Mouse (Mus musculus): ENCODE results near the gene Ap3b1. TPM values are rescaled to one million over a fixed set of nuclear protein-coding genes. Genes with fewer than 3 reads are reported as not detected.
A peak's percentile ranks its signal among the peaks of the same experiment; 100 is the strongest.

The Ap3b1 gene
- polyA plus RNA-seq, 1 experiment from 2014 or later: 46.7 TPM

DNA sequence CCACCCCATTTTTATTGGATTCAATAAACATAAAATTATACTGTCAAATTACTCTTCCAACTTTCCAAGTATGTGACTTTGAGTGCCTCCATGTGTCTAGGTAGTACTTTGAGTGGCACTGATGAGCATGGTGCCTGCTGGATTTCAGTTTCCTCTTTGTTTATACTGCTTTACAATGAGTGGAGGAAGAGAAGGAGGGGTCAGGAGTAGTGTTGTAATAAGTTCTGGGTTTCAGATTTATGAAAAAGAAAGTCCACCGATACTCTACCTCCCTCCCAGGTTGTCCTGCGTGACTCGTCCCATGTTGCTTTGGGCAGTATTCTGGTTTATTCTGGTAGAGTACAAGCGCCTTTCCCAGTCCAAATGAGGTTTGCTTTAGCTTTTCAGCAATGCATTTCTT, 22.7 kb downstream of the Ap3b1 start:
- 61% methylated on average over 4 of the region's 4 CpGs for WGBS
- no peak overlapping the region for H3K4me3 ChIP-seq (replicated peaks)
- H3K4me1 ChIP-seq: peaks cover 6% of the 10 kb centered on the region; the same call in 1 of the 2 replicates
- H3K9ac ChIP-seq: no peak overlapping the region
- H3K27me3 ChIP-seq: no peaks in the 10 kb centered on the region
- H3K36me3 ChIP-seq: no peaks in the 10 kb centered on the region
- H3K27ac ChIP-seq: no peak overlapping the region
- no peak overlapping the region for H3K4me2 ChIP-seq
- H3K9me3 ChIP-seq (replicated peaks): no peaks in the 10 kb centered on the region
- ATAC-seq (replicated peaks; ENCODE audit: low FRiP score): no peak

DNA sequence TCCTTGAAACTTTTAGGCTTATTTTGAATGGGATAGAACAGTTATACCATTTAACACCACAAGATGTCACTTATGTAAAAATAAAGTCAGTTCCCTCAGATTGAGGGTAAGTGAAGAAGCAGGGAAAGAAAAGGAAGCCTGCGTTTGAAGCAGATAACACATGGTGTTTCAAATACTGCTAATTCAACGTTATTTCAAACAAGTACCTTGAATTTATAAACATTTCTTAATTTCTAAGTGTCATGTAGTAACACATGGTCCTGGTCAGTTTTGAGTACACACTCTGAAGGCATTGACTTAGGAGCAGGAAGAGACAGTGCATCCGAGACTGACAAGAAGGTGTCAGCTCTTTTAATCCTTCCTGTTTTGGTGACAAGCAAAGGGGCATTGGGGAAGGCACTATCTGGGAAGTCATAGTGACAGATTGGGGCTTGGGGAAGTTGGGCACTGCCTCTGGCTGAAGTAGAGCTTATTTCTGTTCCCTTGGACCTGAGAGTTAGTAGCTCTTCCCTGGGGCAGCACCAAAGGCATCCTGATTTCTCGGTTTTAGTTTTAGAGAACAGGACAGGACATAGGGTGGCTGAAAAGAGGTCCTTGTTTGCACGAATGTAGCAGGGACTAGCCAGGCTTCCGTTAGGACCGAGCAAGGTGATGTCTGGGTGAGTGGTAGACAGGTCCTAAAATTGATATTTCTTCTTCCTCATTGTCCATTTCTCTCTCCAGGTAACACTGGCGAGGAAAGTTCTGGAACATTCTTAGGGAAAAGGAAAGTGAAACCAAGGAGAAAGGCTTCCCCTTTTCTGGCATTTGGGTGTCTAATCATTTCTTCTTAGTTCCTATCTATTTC, 23.3 kb downstream of the Ap3b1 start:
- Histone ChIP-seq H3K27ac (no peak overlapping the region), H3K27me3 (no peaks in the 10 kb centered on the region), H3K36me3 (no peaks in the 10 kb centered on the region), H3K4me2 (no peak overlapping the region), H3K9ac (no peak overlapping the region), H3K4me3 (replicated peaks) (no peak overlapping the region), H3K9me3 (replicated peaks) (no peaks in the 10 kb centered on the region), H3K4me1 (peaks cover 6% of the 10 kb centered on the region; the same call in 1 of the 2 replicates)
- WGBS: 67% methylated on average over 8 of the region's 8 CpGs
- no peak for ATAC-seq (replicated peaks; ENCODE audit: low FRiP score)

DNA sequence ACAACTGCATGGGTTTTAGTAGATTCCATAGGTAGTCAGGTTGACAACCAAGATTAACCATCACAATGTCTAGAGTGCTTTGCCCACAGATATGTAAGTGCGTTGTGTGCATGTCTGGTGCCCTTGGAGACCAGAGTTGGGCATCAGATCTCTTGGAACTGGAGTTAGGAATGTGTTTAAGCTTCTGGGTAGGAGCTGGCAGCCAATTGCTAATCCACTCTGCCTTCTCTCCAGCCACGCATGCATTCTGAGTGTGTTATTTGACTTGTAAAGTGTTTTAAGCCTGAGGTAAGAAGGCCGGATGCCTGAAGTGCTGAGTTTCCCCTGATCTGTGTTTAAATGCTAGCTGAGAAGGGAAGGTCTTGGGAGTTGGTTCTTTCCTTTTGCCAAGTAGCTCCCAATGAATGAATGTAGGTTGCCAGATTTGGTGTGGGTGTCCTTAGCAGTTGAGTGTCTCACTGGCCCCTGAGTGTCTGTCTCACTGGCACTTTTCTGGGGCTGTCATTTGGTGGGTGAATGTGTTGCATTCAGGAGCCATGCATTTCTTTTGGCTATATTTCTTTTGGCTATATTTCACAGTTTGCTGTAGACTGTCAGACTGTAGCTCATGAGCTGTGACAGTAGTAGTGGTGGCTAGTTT, 26.3 kb downstream of the Ap3b1 start:
- no peak overlapping the region for H3K27ac ChIP-seq
- H3K36me3 ChIP-seq: no peaks in the 10 kb centered on the region
- H3K9me3 ChIP-seq (replicated peaks): no peaks in the 10 kb centered on the region
- ATAC-seq (replicated peaks; ENCODE audit: low FRiP score): no peak
- 93% methylated on average over 3 of the region's 3 CpGs for WGBS
- no peak overlapping the region for H3K9ac ChIP-seq
- H3K27me3 ChIP-seq: no peaks in the 10 kb centered on the region
- no peak overlapping the region for H3K4me2 ChIP-seq
- H3K4me1 ChIP-seq: peaks cover 10% of the 10 kb centered on the region
- no peak overlapping the region for H3K4me3 ChIP-seq (replicated peaks)

DNA sequence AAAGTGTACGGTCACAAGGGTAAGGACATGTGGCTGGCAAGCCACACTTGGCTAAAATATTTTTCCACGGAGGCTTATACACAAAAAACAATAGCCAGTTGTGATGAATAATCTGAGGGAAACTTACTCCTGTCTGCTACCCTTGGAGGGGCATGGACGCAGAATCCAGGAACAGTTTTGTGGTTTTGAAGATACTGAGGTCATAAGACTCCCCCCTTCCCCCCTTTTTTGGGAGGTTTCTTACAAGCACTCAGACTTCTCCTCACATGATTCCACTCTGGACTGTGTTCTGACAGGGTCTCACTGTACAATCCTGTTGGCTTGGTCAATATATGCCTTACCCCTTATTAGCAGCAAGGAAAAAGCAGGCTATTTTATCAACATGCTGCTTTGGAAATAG, 29.8 kb downstream of the Ap3b1 start:
- H3K4me3 ChIP-seq (replicated peaks): no peak overlapping the region
- ATAC-seq (replicated peaks; ENCODE audit: low FRiP score): no peak
- no peak overlapping the region for H3K9ac ChIP-seq
- 75% methylated on average over 3 of the region's 3 CpGs for WGBS
- H3K27me3 ChIP-seq: no peaks in the 10 kb centered on the region
- H3K36me3 ChIP-seq: peaks cover 10% of the 10 kb centered on the region; the same call in 1 of the 2 replicates
- H3K4me2 ChIP-seq: no peak overlapping the region
- peaks cover 7% of the 10 kb centered on the region; the same call in 1 of the 2 replicates for H3K4me1 ChIP-seq
- no peak overlapping the region for H3K27ac ChIP-seq
- no peaks in the 10 kb centered on the region for H3K9me3 ChIP-seq (replicated peaks)

DNA sequence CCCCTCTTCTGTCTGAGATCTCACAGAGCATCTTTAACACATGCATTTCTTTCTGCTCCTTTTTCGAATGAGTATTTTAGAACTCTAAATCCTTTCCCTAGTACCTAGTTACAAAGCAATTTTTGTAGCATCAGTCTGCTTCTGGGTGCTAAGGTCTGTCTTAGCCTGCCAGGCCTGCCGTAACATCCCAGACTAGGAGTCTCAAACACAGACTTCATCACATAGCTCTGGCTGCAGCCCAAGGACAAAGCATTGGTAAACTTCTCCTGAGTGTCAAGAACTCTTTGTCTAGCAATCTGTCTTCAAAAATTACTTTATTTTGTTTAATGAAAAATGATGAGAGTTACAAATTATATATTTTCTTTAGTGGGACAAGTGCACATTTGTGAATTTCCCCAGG, 30.8 kb downstream of the Ap3b1 start:
- no peak overlapping the region for H3K4me2 ChIP-seq
- peaks cover 12% of the 10 kb centered on the region; the same call in 1 of the 2 replicates for H3K4me1 ChIP-seq
- peaks cover 10% of the 10 kb centered on the region; the same call in 1 of the 2 replicates for H3K36me3 ChIP-seq
- H3K9me3 ChIP-seq (replicated peaks): no peaks in the 10 kb centered on the region
- no peak for ATAC-seq (replicated peaks; ENCODE audit: low FRiP score)
- no peak overlapping the region for H3K27ac ChIP-seq
- 79% methylated on average over 2 of the region's 2 CpGs for WGBS
- no peak overlapping the region for H3K9ac ChIP-seq
- H3K4me3 ChIP-seq (replicated peaks): no peak overlapping the region
- H3K27me3 ChIP-seq: no peaks in the 10 kb centered on the region

DNA sequence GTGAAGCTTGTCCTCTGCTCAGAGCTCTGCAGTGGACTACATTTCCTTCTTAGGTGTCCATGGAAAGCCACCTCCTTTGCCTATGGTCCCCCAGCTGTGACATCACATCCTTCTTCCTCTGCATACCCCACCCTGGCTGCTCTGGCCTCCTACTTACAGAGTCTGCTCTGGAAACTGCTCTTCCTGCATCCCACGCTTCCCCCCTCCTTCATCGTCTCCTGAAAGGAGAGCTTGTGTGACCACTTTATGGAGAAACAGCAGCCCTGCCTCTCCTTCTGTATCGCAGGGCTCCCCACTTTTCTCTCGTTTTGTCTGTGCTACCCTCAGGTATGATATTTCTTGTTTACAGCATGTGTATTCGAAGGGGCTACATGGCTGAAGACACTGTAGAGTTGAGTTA, 33.5 kb downstream of the Ap3b1 start:
- H3K4me2 ChIP-seq: no peak overlapping the region
- ATAC-seq (replicated peaks; ENCODE audit: low FRiP score): no peak
- peaks cover 35% of the 10 kb centered on the region for H3K36me3 ChIP-seq

DNA sequence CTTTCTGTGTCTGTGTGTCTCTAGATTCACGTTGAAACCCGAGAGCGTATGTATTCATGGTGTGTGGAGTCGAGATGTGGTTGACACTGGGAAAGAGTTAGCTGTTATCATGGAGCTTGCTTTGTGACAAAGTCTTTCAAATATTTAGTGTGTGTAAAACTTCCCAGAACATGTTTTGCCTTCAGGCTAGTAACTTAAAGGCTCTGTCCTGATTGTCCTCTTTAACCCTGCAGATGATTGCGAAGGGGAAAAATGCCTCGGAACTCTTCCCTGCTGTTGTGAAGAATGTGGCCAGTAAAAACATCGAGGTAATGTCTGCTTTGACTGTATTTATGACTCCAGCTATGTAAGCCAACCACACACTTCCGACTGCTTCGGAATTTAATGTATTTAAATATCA, 35.7 kb downstream of the Ap3b1 start:
- Histone ChIP-seq H3K4me2 (no peak overlapping the region), H3K4me1 (peaks cover 14% of the 10 kb centered on the region; the same call in 1 of the 2 replicates), H3K9ac (no peak overlapping the region), H3K36me3 (peaks cover 42% of the 10 kb centered on the region), H3K27ac (peak overlapping the region; percentile 63; the same call in 1 of the 2 replicates), H3K9me3 (replicated peaks) (no peaks in the 10 kb centered on the region), H3K4me3 (replicated peaks) (no peak overlapping the region), H3K27me3 (no peaks in the 10 kb centered on the region)
- WGBS: 51% methylated on average over 9 of the region's 9 CpGs
- ATAC-seq (replicated peaks; ENCODE audit: low FRiP score): no peak

More for the DNA sequence above, 33.5 kb downstream of the Ap3b1 start:
- WGBS: 84% methylated on average over 5 of the region's 5 CpGs
- H3K9me3 ChIP-seq (replicated peaks): no peaks in the 10 kb centered on the region
- H3K27me3 ChIP-seq: no peaks in the 10 kb centered on the region
- peaks cover 18% of the 10 kb centered on the region; the same call in 1 of the 2 replicates for H3K4me1 ChIP-seq
- no peak overlapping the region for H3K4me3 ChIP-seq (replicated peaks)
- H3K27ac ChIP-seq: no peak overlapping the region
- no peak overlapping the region for H3K9ac ChIP-seq

DNA sequence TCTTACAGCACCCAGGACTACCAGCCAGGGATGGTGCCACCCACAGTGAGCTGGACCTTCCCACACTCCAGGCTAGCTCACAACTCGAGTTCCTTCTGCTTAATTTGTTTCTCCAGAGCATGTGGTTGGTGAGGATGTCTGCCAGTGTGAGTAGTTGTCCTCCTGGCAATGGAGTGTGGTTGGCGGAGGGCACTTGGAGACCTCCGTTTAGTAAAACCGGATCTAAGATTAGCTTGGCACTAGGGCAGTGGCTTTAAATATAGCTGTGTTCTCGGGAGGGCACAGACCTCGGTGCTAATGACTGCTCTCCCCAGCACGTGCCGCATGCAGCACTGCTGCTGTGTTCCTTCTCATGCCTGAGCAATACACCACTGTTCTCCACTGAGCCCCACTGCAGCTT, 37.0 kb downstream of the Ap3b1 start:
- H3K4me1 ChIP-seq: peaks cover 11% of the 10 kb centered on the region; the same call in 1 of the 2 replicates
- H3K9ac ChIP-seq: no peak overlapping the region
- no peak overlapping the region for H3K27ac ChIP-seq
- H3K27me3 ChIP-seq: no peaks in the 10 kb centered on the region
- H3K4me2 ChIP-seq: no peak overlapping the region
- H3K4me3 ChIP-seq (replicated peaks): no peak overlapping the region
- H3K36me3 ChIP-seq: peaks cover 42% of the 10 kb centered on the region
- no peak for ATAC-seq (replicated peaks; ENCODE audit: low FRiP score)
- 85% methylated on average over 8 of the region's 8 CpGs for WGBS
- H3K9me3 ChIP-seq (replicated peaks): no peaks in the 10 kb centered on the region

DNA sequence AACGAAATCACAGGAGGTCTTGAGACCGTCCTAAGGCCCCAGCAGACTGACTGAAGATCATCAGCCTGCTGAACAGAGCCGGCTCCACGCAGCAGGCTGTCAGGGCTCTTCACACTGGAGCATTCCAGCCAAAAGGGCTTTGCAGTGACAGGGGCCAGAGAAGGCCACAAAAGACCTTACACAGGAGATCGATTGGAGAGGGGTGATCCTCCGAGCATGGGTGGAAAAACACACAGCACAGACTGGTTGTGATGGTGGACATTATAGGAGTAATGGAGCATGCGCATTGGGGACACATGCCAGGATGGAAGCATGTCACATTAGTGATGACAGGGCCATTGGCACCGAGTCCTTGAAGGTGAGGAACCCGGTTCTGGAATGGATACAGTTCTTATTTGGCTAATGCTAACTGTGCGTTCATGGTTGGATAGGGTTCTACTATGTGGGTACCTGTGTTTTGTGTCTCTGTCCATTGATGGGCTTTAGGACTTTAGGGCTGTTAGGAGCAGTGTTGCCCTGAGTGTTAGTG, 37.7 kb downstream of the Ap3b1 start:
- Histone ChIP-seq H3K27me3 (no peaks in the 10 kb centered on the region), H3K9ac (no peak overlapping the region), H3K9me3 (replicated peaks) (no peaks in the 10 kb centered on the region), H3K36me3 (peaks cover 41% of the 10 kb centered on the region), H3K27ac (no peak overlapping the region), H3K4me3 (replicated peaks) (no peak overlapping the region), H3K4me1 (peaks cover 11% of the 10 kb centered on the region; the same call in 1 of the 2 replicates), H3K4me2 (no peak overlapping the region)
- no peak for ATAC-seq (replicated peaks; ENCODE audit: low FRiP score)
- WGBS: 91% methylated on average over 10 of the region's 10 CpGs

DNA sequence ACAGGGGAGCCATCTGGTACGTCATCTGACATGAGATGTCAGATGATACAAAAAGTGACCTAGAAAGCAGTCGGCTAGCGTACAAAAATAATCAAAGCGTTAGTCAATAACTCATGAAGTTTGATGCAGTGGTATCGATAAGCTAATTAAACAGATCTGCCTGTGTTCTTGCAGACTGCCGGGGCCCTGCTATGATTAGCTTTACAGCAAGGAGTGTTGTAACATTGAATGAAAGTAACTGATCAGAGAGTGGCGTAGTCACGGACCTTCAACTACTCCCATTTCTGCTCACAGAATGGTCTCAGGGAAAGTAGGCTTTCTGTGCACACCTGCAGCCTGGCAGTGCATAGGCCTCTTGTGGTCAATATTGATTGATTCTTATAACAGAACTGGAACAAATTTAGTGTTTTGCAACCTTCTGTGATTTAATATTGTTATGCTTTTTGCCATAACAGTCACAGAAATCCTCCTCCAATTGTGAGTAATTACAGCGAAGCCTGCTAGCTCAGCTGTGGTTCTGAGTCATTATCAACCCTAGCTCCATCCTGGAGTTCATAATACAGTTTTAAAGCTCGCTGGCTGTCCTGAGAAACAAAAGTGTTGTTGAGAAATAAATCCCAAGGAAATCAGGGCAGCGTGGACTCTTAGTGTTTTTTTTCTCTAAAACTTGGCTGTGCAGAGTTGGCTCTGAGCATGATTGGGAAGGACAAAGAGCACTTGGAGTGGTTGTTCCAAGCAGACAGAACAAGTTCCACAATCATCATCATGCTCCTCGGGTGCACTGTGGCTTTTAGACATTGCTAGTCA, 40.0 kb downstream of the Ap3b1 start:
- H3K36me3 ChIP-seq: peaks cover 44% of the 10 kb centered on the region
- H3K27me3 ChIP-seq: no peaks in the 10 kb centered on the region
- no peak overlapping the region for H3K27ac ChIP-seq
- H3K9ac ChIP-seq: no peak overlapping the region
- H3K4me2 ChIP-seq: no peak overlapping the region
- no peak for ATAC-seq (replicated peaks; ENCODE audit: low FRiP score)
- no peak overlapping the region for H3K4me3 ChIP-seq (replicated peaks)
- peaks cover 11% of the 10 kb centered on the region; the same call in 1 of the 2 replicates for H3K4me1 ChIP-seq
- WGBS: 85% methylated on average over 12 of the region's 12 CpGs
- no peaks in the 10 kb centered on the region for H3K9me3 ChIP-seq (replicated peaks)

DNA sequence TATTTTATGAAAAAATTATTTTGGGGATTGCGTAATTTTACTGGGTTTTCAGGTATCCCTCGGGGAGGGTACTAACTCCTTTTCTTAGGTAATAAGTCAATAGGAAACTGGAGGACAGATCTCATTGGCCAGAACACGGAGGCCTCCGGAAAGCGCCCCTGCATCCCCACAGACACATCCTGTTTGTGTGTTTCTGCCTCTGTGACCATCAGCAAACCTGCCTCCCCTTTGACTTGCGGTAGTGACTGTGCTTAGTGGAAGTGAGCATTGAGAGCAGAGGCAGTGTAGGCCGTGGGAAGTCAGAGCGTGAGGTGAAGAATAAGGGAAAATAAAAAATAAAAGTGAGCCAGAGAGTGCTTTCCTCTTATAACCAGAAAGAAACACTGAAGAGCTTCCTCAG, 41.7 kb downstream of the Ap3b1 start:
- H3K27ac ChIP-seq: no peak overlapping the region
- ATAC-seq (replicated peaks; ENCODE audit: low FRiP score): no peak
- no peak overlapping the region for H3K9ac ChIP-seq
- H3K4me3 ChIP-seq (replicated peaks): no peak overlapping the region
- no peak overlapping the region for H3K4me2 ChIP-seq
- peaks cover 54% of the 10 kb centered on the region for H3K36me3 ChIP-seq
- no peaks in the 10 kb centered on the region for H3K9me3 ChIP-seq (replicated peaks)
- WGBS: 84% methylated on average over 8 of the region's 8 CpGs
- H3K27me3 ChIP-seq: no peaks in the 10 kb centered on the region
- H3K4me1 ChIP-seq: 0 out of 2 replicates have a peak, but pooled peaks cover 5% of the 10 kb centered on the region
